Mouse (Mus musculus): ENCODE data around the gene Grb2.

GRCm38 (mm10) chr11:115600743-115601142, 107.7 kb downstream of the Grb2 start:
- no peak for TF ChIP-seq CTCF (conservative IDR thresholded peaks at IDR 0.05; ENCODE audit: insufficient read depth, insufficient read length, low read depth, low read length)
- TF ChIP-seq POLR2A (IDR thresholded peaks at IDR 0.05; ENCODE audit: low read depth, low read length): no peak
